Mouse (Mus musculus) embryonic fibroblast, embryonic 13.5 days (primary cell): ENCODE data around the gene Lrrc61. TPM values are rescaled to one million over a fixed set of nuclear protein-coding genes. Genes with fewer than 3 reads are reported as not detected.

Experiments used
- H3K27ac ChIP-seq: 2 replicates; pipeline ENCODE4 v1.5.1; 2012; ENCODE audit warnings: low read length, control low read depth, inconsistent platforms; ENCODE audit not compliant: insufficient read depth
- H3K4me1 ChIP-seq: 2 replicates; pipeline ENCODE4 v1.6.1; 2011; ENCODE audit warnings: low read length; ENCODE audit not compliant: control insufficient read depth, insufficient read depth
- H3K4me3 ChIP-seq: 2 replicates; pipeline ENCODE4 v1.5.1; 2011; ENCODE audit warnings: mild to moderate bottlenecking, control low read depth, low read length; ENCODE audit not compliant: insufficient read depth
- CTCF ChIP-seq: IDR thresholded peaks from 2 replicates; pipeline ENCODE4 v1.5.1; 2011; ENCODE audit warnings: mild to moderate bottlenecking, control low read depth, low read length, moderate library complexity, borderline replicate concordance; ENCODE audit not compliant: insufficient read depth
- POLR2A ChIP-seq: IDR thresholded peaks from 2 replicates; pipeline ENCODE4 v1.6.1; 2011; ENCODE audit warnings: low read depth, mild to moderate bottlenecking, control low read depth, low read length, moderate library complexity
- polyA plus RNA-seq: library from polyadenylated mRNA; stranded (reverse); fragments of >200 nt; gene quantifications from 2 replicates; pipeline ENCODE4 v1.2.4, GENCODE M21; 2011; ENCODE audit warnings: low read depth; ENCODE audit not compliant: missing spikeins, insufficient read length

Gene Lrrc61
- polyA plus RNA-seq, 1 experiment = 9.2 TPM

DNA sequence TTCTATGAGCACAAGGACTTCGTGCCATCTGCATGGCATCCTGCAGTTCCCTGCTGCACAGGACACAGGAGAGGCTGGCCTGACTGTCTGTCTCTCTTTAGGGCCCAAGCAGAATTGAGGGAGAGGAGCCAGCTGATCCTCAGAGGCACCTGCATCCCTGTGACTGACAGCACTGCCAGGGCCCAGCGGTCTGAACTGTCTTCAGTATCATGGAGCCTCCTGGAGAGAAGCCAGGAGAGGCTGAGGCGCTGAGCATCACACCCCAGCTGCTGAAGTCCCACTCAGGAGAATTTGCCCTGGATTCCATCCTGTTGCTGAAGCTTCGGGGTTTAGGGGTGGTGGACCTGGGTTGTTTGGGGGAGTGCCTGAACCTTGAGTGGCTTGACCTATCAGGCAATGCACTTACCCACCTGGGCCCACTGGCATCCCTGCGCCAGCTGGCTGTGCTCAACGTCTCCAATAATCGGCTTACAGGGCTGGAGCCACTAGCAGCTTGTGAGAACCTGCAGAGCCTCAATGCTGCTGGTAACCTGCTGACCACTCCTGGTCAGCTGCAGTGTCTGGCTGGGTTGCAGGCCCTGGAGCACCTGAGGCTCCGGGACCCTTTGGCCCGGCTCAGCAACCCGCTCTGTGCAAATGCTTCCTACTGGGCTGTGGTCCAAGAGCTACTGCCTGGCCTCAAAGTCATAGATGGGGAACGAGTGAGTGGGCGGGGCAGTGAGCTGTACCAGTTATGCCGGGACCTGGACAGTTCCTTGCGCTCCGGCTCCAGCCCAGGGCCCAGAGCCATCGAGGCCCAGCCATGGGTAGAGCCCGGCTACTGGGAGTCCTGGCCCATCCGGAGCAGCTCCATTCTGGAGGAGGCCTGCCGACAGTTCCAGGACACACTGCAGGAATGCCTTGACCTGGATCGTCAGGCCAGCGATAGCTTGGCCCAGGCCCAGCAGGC lies 13.7 kb downstream of the Lrrc61 start:
- no peak for TF ChIP-seq POLR2A
- TF ChIP-seq CTCF = no peak
- peaks cover 6% of the 10 kb centered on the region for H3K4me1 ChIP-seq
- H3K27ac ChIP-seq = no peak overlapping the region
- no peak overlapping the region for H3K4me3 ChIP-seq

DNA sequence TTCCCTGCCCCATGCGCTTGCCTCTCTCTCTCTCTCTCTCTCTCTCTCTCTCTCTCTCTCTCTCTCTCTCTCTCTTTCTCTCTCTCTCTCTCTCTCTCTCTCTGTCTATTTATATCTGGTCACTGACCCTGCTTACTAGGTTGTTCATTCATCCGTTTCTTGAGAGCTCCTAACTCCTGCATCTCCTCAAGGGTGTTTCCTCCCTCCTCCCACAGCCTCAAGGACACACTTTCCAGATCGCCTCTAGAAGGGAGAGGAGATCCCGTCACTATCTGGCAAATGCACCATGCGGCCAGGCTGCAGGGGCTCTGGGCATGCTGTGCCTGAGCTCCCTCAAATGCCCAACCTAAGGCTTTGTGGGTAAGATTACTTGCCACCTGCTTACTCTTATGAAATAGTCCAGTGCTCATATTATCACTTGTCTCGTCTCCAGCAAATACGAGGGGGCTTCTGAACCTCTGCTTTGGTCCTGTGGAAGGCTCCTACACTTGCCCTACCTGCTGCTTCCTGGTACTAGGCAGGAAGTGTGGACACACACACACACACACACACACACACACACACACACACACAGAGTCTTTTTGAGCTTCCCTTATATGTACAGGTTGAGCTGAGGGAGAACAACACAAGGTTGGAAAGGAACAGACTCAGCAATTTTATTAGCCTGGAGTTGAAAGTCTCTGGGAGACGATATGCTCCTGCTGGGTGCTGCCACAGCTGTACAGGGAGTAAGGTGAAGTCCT lies 14.6 kb downstream of the Lrrc61 start:
- H3K4me1 ChIP-seq = peaks cover 6% of the 10 kb centered on the region
- TF ChIP-seq POLR2A = no peak
- no peak for TF ChIP-seq CTCF
- H3K27ac ChIP-seq = no peak overlapping the region
- no peak overlapping the region for H3K4me3 ChIP-seq

DNA sequence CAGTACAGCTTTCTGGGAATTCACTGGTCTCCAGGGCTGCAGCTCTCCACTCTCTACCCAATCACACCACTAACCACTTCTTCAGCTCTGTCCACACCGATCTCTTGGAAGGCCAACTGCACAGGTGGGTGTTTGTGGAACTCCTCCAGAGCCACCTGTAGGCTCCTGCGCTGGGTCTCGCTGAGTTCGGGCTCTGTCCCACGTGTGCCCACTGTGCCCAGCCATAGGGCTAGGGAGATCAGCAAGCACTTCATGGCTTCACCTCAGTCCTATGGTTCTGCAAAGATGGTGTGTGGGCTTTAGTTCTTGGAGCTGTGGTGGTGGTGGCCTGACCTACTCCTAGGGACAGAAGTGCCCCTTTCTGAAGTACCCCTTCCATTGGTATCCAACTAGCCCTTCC lies 17.4 kb downstream of the Lrrc61 start:
- TF ChIP-seq POLR2A (no peak), CTCF (no peak)
- no peak overlapping the region for H3K4me3 ChIP-seq
- H3K4me1 ChIP-seq = no peaks in the 10 kb centered on the region
- H3K27ac ChIP-seq = no peak overlapping the region

DNA sequence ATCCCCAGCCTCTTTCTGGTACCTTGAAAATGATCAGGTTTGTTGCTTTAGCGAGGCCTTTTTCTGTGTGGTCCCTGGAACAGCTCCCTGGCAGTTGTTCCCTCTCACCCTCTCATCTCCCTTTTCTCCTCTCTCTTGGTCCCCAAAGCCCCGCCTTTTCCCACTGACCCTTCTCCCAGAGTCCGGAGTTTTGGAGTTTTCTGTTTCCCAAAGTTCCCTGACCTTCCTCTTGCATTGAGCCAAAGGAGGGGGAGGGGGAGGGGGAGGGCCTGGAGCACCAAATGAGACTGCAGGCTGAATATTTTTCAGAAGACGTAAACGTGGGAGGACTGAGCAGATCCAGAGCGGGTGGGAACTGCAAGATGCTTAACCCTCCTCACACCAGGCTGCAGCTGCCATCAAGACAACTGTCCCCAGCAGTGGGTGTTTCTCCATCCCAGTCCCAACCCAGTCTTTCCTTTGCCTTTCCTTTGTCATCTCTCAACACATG lies 18.0 kb downstream of the Lrrc61 start, which contains the start of gene Rarres2:
Rarres2 (minus strand) TSS at position 218 of the 490 bp plus-strand sequence.
- no peaks in the 10 kb centered on the region for H3K4me1 ChIP-seq
- no peak within 1 kb of the TSS for H3K4me3 ChIP-seq
- TF ChIP-seq POLR2A (no peak), CTCF (no peak)
- H3K27ac ChIP-seq = no peak within 1 kb of the TSS

DNA sequence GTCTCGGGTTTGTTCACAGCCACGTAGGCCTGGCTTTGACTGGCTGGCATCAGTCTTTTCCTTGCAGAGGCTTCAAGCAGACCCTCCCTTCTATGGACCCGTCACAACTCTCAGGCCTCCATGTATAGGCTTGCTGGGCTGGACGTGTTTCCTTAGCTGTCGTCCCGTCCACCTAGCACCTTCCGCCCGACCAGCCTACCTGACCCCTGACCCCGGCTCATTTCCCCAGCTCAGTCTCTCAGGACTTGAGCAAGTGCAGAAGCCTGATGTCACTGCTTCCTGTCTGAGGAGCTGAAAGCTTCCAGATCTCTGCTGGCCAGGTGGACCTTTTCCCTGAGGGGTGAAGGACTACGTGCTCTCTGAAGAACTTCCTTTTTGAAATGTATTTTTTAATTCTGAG lies 18.7 kb downstream of the Lrrc61 start:
- Histone ChIP-seq H3K4me1 (no peaks in the 10 kb centered on the region; the same call in 1 of the 2 replicates), H3K27ac (no peak overlapping the region), H3K4me3 (no peak overlapping the region)
- no peak for TF ChIP-seq POLR2A
- no peak for TF ChIP-seq CTCF

DNA sequence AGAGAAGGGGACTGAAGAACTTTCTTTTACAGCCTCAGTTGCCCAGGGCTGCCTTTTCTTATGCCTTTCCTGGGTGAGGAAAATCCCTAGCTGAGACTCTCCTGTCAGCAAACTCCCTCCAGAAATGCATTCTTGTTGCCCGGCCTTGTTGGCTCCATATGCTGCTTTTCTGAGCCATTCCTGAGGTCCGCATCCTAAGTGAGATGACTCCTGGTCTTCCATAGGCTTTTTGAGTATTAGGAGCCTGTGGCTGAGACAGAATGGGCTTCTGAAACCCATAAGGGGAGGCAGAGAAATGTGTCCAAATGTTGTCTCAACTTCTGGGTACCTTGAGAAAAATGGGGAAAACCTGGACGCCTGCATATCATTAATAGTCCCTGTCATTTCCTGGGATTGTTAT lies 19.4 kb downstream of the Lrrc61 start:
- Histone ChIP-seq H3K4me1 (no peaks in the 10 kb centered on the region; the same call in 1 of the 2 replicates), H3K4me3 (no peak overlapping the region), H3K27ac (no peak overlapping the region)
- TF ChIP-seq CTCF (no peak), POLR2A (no peak)

DNA sequence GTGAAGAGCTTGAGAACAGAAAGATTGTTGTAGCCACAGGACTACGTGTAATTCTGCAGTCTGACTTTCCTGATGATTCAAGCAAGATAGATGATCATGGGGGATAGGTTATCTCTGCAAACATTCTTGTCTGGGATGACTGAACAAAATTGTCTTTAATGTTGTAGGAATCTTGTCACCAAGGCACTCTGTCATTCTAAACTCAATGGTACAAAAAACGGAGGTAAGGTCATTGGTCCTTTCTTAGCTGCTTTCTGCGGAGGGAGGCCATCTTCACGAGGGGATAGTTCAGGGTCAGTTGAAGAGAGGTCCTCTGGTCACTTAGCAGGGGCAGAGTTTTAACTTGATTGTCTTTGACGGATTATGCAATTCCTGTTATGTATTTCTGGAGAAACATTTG lies 24.1 kb downstream of the Lrrc61 start:
- peaks cover 3% of the 10 kb centered on the region; the same call in 1 of the 2 replicates for H3K4me1 ChIP-seq
- no peak overlapping the region for H3K4me3 ChIP-seq
- TF ChIP-seq CTCF = no peak
- no peak for TF ChIP-seq POLR2A
- H3K27ac ChIP-seq = peak overlapping the region; percentile 73

DNA sequence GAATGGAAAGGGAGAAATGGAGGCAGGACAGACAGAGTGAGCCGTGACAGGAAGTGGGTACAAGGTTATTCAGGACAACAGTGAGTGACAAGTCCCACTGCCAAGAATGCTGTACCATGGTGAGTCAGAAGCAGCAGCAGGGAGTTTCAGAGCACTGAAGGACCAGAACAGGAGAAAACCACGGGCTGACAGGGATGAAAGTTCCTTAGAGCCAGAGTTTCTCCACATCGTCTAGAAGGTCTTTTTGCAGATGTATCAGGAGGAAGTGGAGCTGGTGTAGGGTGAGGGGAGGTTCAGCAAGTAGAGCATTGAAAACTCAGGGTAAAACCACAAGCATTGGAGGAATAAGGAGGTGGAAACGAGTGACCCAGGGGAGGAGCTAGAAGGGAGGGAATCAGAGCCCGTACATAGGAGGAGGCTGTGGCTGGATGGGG lies 24.6 kb downstream of the Lrrc61 start:
- Histone ChIP-seq H3K4me1 (peaks cover 3% of the 10 kb centered on the region; the same call in 1 of the 2 replicates), H3K4me3 (no peak overlapping the region), H3K27ac (peak overlapping the region; percentile 73)
- TF ChIP-seq POLR2A (peak; percentile 14; the same call in 1 of the 2 replicates), CTCF (no peak)

DNA sequence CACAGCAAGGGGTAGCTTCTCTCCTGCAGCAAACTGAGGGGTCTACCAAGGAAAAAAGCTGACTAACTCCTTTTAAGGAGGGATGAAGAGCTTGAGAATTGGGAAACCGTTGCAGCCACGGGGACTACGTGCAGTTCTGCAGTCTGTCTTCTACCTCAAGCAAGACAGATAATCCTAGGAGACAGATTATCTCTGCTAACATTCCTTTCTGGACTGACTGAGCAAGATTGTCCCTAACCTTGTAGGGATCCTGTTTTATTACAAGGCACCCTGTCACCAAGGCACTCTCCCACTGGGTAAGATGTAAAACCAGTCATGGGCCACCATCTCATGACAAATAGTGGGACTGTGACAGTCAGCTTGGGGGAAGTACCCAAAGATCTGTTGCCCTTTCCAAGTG lies 26.7 kb downstream of the Lrrc61 start:
- Histone ChIP-seq H3K27ac (no peak overlapping the region), H3K4me3 (no peak overlapping the region), H3K4me1 (peaks cover 3% of the 10 kb centered on the region; the same call in 1 of the 2 replicates)
- TF ChIP-seq CTCF (no peak), POLR2A (no peak)

DNA sequence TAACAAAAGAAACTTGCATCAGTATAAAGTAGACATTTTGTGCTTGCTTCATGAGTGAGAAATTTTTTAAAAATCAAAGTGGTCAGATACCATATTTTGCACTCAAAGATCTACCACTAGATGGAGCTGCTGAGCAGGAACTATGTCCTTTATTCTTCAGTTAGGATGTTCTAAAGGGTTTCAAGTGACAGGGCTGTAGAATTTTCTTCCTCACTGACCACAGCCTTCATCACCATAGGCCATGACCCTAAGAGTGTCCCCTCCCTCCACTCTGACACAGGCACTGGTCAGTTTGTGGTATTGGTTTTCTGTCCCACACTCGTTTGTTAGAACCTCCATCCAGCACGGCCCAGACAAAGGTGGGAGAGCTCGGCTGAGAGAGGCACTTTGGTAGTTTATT lies 27.4 kb downstream of the Lrrc61 start:
- TF ChIP-seq POLR2A (no peak), CTCF (no peak)
- peaks cover 3% of the 10 kb centered on the region; the same call in 1 of the 2 replicates for H3K4me1 ChIP-seq
- no peak overlapping the region for H3K27ac ChIP-seq
- H3K4me3 ChIP-seq = no peak overlapping the region
